Mouse (Mus musculus): Measurements from ENCODE around the gene Pla2g1b. TPM values are rescaled to one million over a fixed set of nuclear protein-coding genes. Genes with fewer than 3 reads are reported as not detected.
A peak's percentile ranks its signal among the peaks of the same experiment; 100 is the strongest.

Gene Pla2g1b
- polyA plus RNA-seq, 1 experiment: not detected

- no peaks in the 10 kb centered on the region for H3K79me2 ChIP-seq (ENCODE audit: control insufficient read depth, insufficient read depth)
- H3K4me3 ChIP-seq: no peak overlapping the region
- no peaks in the 10 kb centered on the region for H3K36me3 ChIP-seq (ENCODE audit: control insufficient read depth, insufficient read depth)
- no peak overlapping the region for H3ac ChIP-seq (ENCODE audit: control insufficient read depth, insufficient read length)
- no peak for TF ChIP-seq MYOG (IDR thresholded peaks at IDR 0.05; ENCODE audit: control insufficient read depth in 1 of 3, insufficient read depth in 1 of 3, insufficient read length in 2 of 3, low read depth in 2 of 3)
- no peak for TF ChIP-seq MYOD1 (IDR thresholded peaks at IDR 0.05; ENCODE audit: control insufficient read depth in 1 of 3, insufficient read length in 2 of 3, low read depth in 2 of 3)
- no peak for TF ChIP-seq REST (IDR thresholded peaks at IDR 0.05; ENCODE audit: insufficient read depth, insufficient read length)
- no peak for TF ChIP-seq POLR2AphosphoS2 (IDR thresholded peaks at IDR 0.05; ENCODE audit: insufficient read length, low read depth)
- TF ChIP-seq MAX (IDR thresholded peaks at IDR 0.05; ENCODE audit: low read depth): no peak
- TF ChIP-seq POLR2A (IDR thresholded peaks at IDR 0.05; ENCODE audit: insufficient read length, low read depth): no peak
- no peak for TF ChIP-seq TCF3 (IDR thresholded peaks at IDR 0.05; ENCODE audit: insufficient read length, low read depth)
- no peak for TF ChIP-seq SRF (IDR thresholded peaks at IDR 0.05; ENCODE audit: control insufficient read depth, insufficient read length, low read depth)
- no peak for TF ChIP-seq USF1 (IDR thresholded peaks at IDR 0.05; ENCODE audit: low read depth)
- no peak for TF ChIP-seq E2F4 (IDR thresholded peaks at IDR 0.05; ENCODE audit: insufficient read depth)
- TF ChIP-seq TCF12 (IDR thresholded peaks at IDR 0.05; ENCODE audit: insufficient read depth, poor library complexity, severe bottlenecking): no peak
- TF ChIP-seq CEBPB (IDR thresholded peaks at IDR 0.05; ENCODE audit: insufficient read depth, poor library complexity, severe bottlenecking): no peak
- no peak overlapping the region for H3K4me2 ChIP-seq (ENCODE audit: low read depth)
- H3K27me3 ChIP-seq (ENCODE audit: control insufficient read depth, insufficient read depth, insufficient read length): no peaks in the 10 kb centered on the region
Measured at GRCm38 (mm10) chr5:115487353-115487752, 21.3 kb downstream of the Pla2g1b start.

DNA sequence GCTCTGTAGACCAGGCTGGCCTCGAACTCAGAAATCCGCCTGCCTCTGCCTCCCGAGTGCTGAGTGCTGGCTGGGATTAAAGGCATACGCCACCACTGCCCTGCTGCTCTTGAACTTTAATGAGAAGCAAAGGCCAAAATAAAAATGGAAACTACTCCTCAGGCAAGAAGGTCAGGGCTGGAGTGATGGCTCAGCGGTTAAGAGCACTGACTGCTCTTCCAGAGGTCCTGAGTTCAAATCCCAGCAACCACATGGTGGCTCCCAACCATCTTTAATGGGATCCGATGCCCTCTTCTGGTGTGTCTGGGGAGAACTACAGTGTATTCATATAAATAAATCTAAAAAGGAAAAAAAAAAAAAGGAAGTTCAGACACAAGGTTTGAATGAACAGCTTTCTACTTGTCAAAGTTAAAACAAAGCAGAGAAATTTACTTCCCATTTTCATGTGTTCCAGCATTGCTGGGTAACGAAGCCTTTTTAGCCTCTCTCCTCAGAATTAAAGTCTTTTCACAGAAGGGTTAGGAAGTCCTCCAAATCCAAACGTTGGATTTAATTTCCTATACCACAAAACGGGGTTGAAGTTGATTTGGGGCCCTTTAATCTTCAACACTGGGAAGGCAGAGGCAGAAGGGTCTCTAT, 22.0 kb downstream of the Pla2g1b start:
- H3K27me3 ChIP-seq (ENCODE audit: control insufficient read depth, insufficient read depth, insufficient read length): no peaks in the 10 kb centered on the region
- H3ac ChIP-seq (ENCODE audit: control insufficient read depth, insufficient read length): no peak overlapping the region
- no peaks in the 10 kb centered on the region for H3K36me3 ChIP-seq (ENCODE audit: control insufficient read depth, insufficient read depth)
- H3K79me2 ChIP-seq (ENCODE audit: control insufficient read depth, insufficient read depth): no peaks in the 10 kb centered on the region
- peak overlapping the region; percentile 17 for H3K4me3 ChIP-seq
- TF ChIP-seq MYOD1 (IDR thresholded peaks at IDR 0.05; ENCODE audit: control insufficient read depth in 1 of 3, insufficient read length in 2 of 3, low read depth in 2 of 3) (no peak), REST (IDR thresholded peaks at IDR 0.05; ENCODE audit: insufficient read depth, insufficient read length) (no peak), TCF3 (IDR thresholded peaks at IDR 0.05; ENCODE audit: insufficient read length, low read depth) (no peak), TCF12 (IDR thresholded peaks at IDR 0.05; ENCODE audit: insufficient read depth, poor library complexity, severe bottlenecking) (no peak), E2F4 (IDR thresholded peaks at IDR 0.05; ENCODE audit: insufficient read depth) (no peak), MAX (IDR thresholded peaks at IDR 0.05; ENCODE audit: low read depth) (no peak), POLR2A (IDR thresholded peaks at IDR 0.05; ENCODE audit: insufficient read length, low read depth) (no peak), MYOG (IDR thresholded peaks at IDR 0.05; ENCODE audit: control insufficient read depth in 1 of 3, insufficient read depth in 1 of 3, insufficient read length in 2 of 3, low read depth in 2 of 3) (no peak), CEBPB (IDR thresholded peaks at IDR 0.05; ENCODE audit: insufficient read depth, poor library complexity, severe bottlenecking) (no peak), USF1 (IDR thresholded peaks at IDR 0.05; ENCODE audit: low read depth) (no peak), POLR2AphosphoS2 (IDR thresholded peaks at IDR 0.05; ENCODE audit: insufficient read length, low read depth) (no peak), SRF (IDR thresholded peaks at IDR 0.05; ENCODE audit: control insufficient read depth, insufficient read length, low read depth) (no peak)
- H3K4me2 ChIP-seq (ENCODE audit: low read depth): no peak overlapping the region

- H3K27me3 ChIP-seq (ENCODE audit: control insufficient read depth, insufficient read depth, insufficient read length): no peaks in the 10 kb centered on the region
- TF ChIP-seq MYOG (IDR thresholded peaks at IDR 0.05; ENCODE audit: control insufficient read depth in 1 of 3, insufficient read depth in 1 of 3, insufficient read length in 2 of 3, low read depth in 2 of 3) (no peak), POLR2AphosphoS2 (IDR thresholded peaks at IDR 0.05; ENCODE audit: insufficient read length, low read depth) (peak; percentile 89), TCF12 (IDR thresholded peaks at IDR 0.05; ENCODE audit: insufficient read depth, poor library complexity, severe bottlenecking) (no peak), E2F4 (IDR thresholded peaks at IDR 0.05; ENCODE audit: insufficient read depth) (peak; percentile 31), POLR2A (IDR thresholded peaks at IDR 0.05; ENCODE audit: insufficient read length, low read depth) (peak; percentile 76), CEBPB (IDR thresholded peaks at IDR 0.05; ENCODE audit: insufficient read depth, poor library complexity, severe bottlenecking) (peak; percentile 81)
- no peaks in the 10 kb centered on the region for H3K36me3 ChIP-seq (ENCODE audit: control insufficient read depth, insufficient read depth)
- H3K79me2 ChIP-seq (ENCODE audit: control insufficient read depth, insufficient read depth): no peaks in the 10 kb centered on the region
- peak overlapping the region; percentile 17 for H3K4me3 ChIP-seq
- H3K4me2 ChIP-seq (ENCODE audit: low read depth): peak overlapping the region; percentile 96
- peak overlapping the region; percentile 42 for H3ac ChIP-seq (ENCODE audit: control insufficient read depth, insufficient read length)
Measured at GRCm38 (mm10) chr5:115488841-115489698, 23.0 kb downstream of the Pla2g1b start.

GRCm38 (mm10) chr5:115489699-115490637, 23.9 kb downstream of the Pla2g1b start:
- no peaks in the 10 kb centered on the region for H3K27me3 ChIP-seq (ENCODE audit: control insufficient read depth, insufficient read depth, insufficient read length)
- no peaks in the 10 kb centered on the region for H3K79me2 ChIP-seq (ENCODE audit: control insufficient read depth, insufficient read depth)
- H3K4me2 ChIP-seq (ENCODE audit: low read depth): peak overlapping the region; percentile 96
- peak overlapping the region; percentile 17 for H3K4me3 ChIP-seq
- peak overlapping the region; percentile 42 for H3ac ChIP-seq (ENCODE audit: control insufficient read depth, insufficient read length)
- no peaks in the 10 kb centered on the region for H3K36me3 ChIP-seq (ENCODE audit: control insufficient read depth, insufficient read depth)
- TF ChIP-seq POLR2A (IDR thresholded peaks at IDR 0.05; ENCODE audit: insufficient read length, low read depth) (peak; percentile 85), TCF12 (IDR thresholded peaks at IDR 0.05; ENCODE audit: insufficient read depth, poor library complexity, severe bottlenecking) (no peak), POLR2AphosphoS2 (IDR thresholded peaks at IDR 0.05; ENCODE audit: insufficient read length, low read depth) (peak; percentile 88), CEBPB (IDR thresholded peaks at IDR 0.05; ENCODE audit: insufficient read depth, poor library complexity, severe bottlenecking) (peak; percentile 80; the same call in 1 of the 2 replicates), USF1 (IDR thresholded peaks at IDR 0.05; ENCODE audit: low read depth) (no peak), E2F4 (IDR thresholded peaks at IDR 0.05; ENCODE audit: insufficient read depth) (no peak)
